Mouse (Mus musculus) CH12.LX (cell line): ENCODE results near the gene Sst. TPM values are rescaled to one million over a fixed set of nuclear protein-coding genes. Genes with fewer than 3 reads are reported as not detected.

Experiments
- DNase-seq: peaks from one replicate; pipeline ENCODE4 v3.0.0-alpha.2; 2013; ENCODE audit errors: extremely low read depth
- H3K27ac ChIP-seq: 2 replicates; pipeline ENCODE4 v1.5.1; 2012; ENCODE audit warnings: low read depth, mild to moderate bottlenecking, control low read depth, moderate library complexity; ENCODE audit not compliant: insufficient read depth
- H3K27me3 ChIP-seq: replicated peaks from 2 replicates; pipeline ENCODE3; 2012; ENCODE audit warnings: inconsistent platforms
- H3K36me3 ChIP-seq, 2 experiments: replicated peaks in 1 of 2; 2 replicates each; pipeline versions ENCODE3 to v1.6.1; 2012; ENCODE audit warnings: inconsistent platforms in 1 of 2, low read length in 1 of 2, mild to moderate bottlenecking in 1 of 2, mixed read lengths in 1 of 2, moderate library complexity in 1 of 2; ENCODE audit not compliant: control insufficient read depth in 1 of 2, insufficient read depth in 1 of 2
- H3K4me1 ChIP-seq, 2 experiments: 2 replicates each; pipeline ENCODE4 v1.6.1; 2012; ENCODE audit warnings: inconsistent platforms in 1 of 2, moderate library complexity in 1 of 2; ENCODE audit not compliant: insufficient read depth in 2 of 2, control insufficient read depth in 1 of 2
- H3K4me2 ChIP-seq: 2 replicates; pipeline ENCODE4 v1.6.1; 2012; ENCODE audit warnings: low read depth, mild to moderate bottlenecking, control low read depth; ENCODE audit not compliant: poor library complexity, insufficient read depth, severe bottlenecking
- H3K4me3 ChIP-seq, 3 experiments: fragments of 150-350 bp in 1 of 3; sonication (generic) in 1 of 3; replicated peaks in 1 of 3; 2 replicates each; pipeline versions ENCODE3 to v1.5.1; 2011 to 2012; ENCODE audit warnings: low read depth in 2 of 3, low read length in 2 of 3, mild to moderate bottlenecking in 2 of 3, moderate library complexity in 2 of 3, control low read depth in 1 of 3, improper control_type of control experiment in 1 of 3, inconsistent platforms in 1 of 3, mixed read lengths in 1 of 3; ENCODE audit not compliant: poor library complexity in 1 of 3
- H3K79me2 ChIP-seq: replicated peaks from 2 replicates; pipeline ENCODE4 v1.6.1; 2012; ENCODE audit warnings: mild to moderate bottlenecking, moderate library complexity; ENCODE audit not compliant: control insufficient read depth, poor library complexity, insufficient read depth, severe bottlenecking; ENCODE audit errors: extremely low read depth
- H3K9ac ChIP-seq: 2 replicates; pipeline ENCODE4 v1.6.1; 2012; ENCODE audit warnings: low read depth, mild to moderate bottlenecking, control low read depth, moderate library complexity; ENCODE audit not compliant: insufficient read depth
- H3K9me3 ChIP-seq: replicated peaks from 2 replicates; pipeline ENCODE3; 2012; ENCODE audit warnings: low read length, inconsistent platforms, mixed read lengths
- BHLHE40 ChIP-seq: IDR thresholded peaks from 2 replicates; pipeline ENCODE4 v1.6.1; 2011; ENCODE audit warnings: mild to moderate bottlenecking, low read depth, low read length, improper control_type of control experiment
- CHD1 ChIP-seq: IDR thresholded peaks from 2 replicates; pipeline ENCODE4 v1.6.1; 2012; ENCODE audit warnings: low read depth, low read length, improper control_type of control experiment, inconsistent platforms
- EP300 ChIP-seq: IDR thresholded peaks from 2 replicates; pipeline ENCODE4 v1.6.1; 2011; ENCODE audit warnings: low read length, improper control_type of control experiment
- ETS1 ChIP-seq: conservative IDR thresholded peaks from 2 replicates; pipeline ENCODE4 v1.6.1; 2012; ENCODE audit warnings: low read depth, mild to moderate bottlenecking, inconsistent platforms, low read length, improper control_type of control experiment, moderate library complexity
- GABPA ChIP-seq: IDR thresholded peaks from 2 replicates; pipeline ENCODE4 v1.6.1; 2012; ENCODE audit warnings: low read depth, low read length, improper control_type of control experiment, inconsistent platforms; ENCODE audit not compliant: insufficient replicate concordance
- IRF4 ChIP-seq: IDR thresholded peaks from 2 replicates; pipeline ENCODE4 v1.6.1; 2014; ENCODE audit warnings: low read depth, mild to moderate bottlenecking, inconsistent platforms, low read length, improper control_type of control experiment
- MAFK ChIP-seq: IDR thresholded peaks from 2 replicates; pipeline ENCODE4 v1.6.1; 2011; ENCODE audit warnings: low read length, improper control_type of control experiment; ENCODE audit not compliant: insufficient replicate concordance
- MAZ ChIP-seq: IDR thresholded peaks from 2 replicates; pipeline ENCODE4 v1.6.1; 2012; ENCODE audit warnings: low read depth, mild to moderate bottlenecking, inconsistent platforms, low read length, improper control_type of control experiment, moderate library complexity
- MEF2A ChIP-seq: IDR thresholded peaks from 2 replicates; pipeline ENCODE4 v1.6.1; 2014; ENCODE audit warnings: low read depth, mild to moderate bottlenecking, inconsistent platforms, low read length, improper control_type of control experiment, borderline replicate concordance
- NRF1 ChIP-seq: IDR thresholded peaks from 2 replicates; pipeline ENCODE4 v1.6.1; 2014; ENCODE audit warnings: low read depth, mild to moderate bottlenecking, inconsistent platforms, low read length, improper control_type of control experiment, moderate library complexity
- PAX5 ChIP-seq: IDR thresholded peaks from 2 replicates; pipeline ENCODE4 v1.6.1; 2012; ENCODE audit warnings: low read length, inconsistent platforms, mixed read lengths
- POLR2AphosphoS2 ChIP-seq: IDR thresholded peaks from 2 replicates; pipeline ENCODE4 v1.6.1; 2011; ENCODE audit warnings: low read depth, low read length, improper control_type of control experiment
- RAD21 ChIP-seq: IDR thresholded peaks from 2 replicates; pipeline ENCODE4 v1.6.1; 2011; ENCODE audit warnings: low read depth, mild to moderate bottlenecking, low read length, improper control_type of control experiment, moderate library complexity
- RCOR1 ChIP-seq: conservative IDR thresholded peaks from 2 replicates; pipeline ENCODE4 v1.6.1; 2012; ENCODE audit warnings: low read depth, mild to moderate bottlenecking, inconsistent platforms, low read length, improper control_type of control experiment
- SIN3A ChIP-seq: IDR thresholded peaks from 2 replicates; pipeline ENCODE4 v1.6.1; 2012; ENCODE audit warnings: low read length, improper control_type of control experiment, inconsistent platforms
- SMC3 ChIP-seq: IDR thresholded peaks from 2 replicates; pipeline ENCODE4 v1.6.1; 2011; ENCODE audit warnings: low read depth, low read length, improper control_type of control experiment
- TBP ChIP-seq: conservative IDR thresholded peaks from 2 replicates; pipeline ENCODE4 v1.6.1; 2011; ENCODE audit warnings: low read depth, low read length, improper control_type of control experiment
- UBTF ChIP-seq: IDR thresholded peaks from 2 replicates; pipeline ENCODE4 v1.6.1; 2012; ENCODE audit warnings: low read depth, mild to moderate bottlenecking, inconsistent platforms, low read length, improper control_type of control experiment, moderate library complexity
- USF2 ChIP-seq: conservative IDR thresholded peaks from 2 replicates; pipeline ENCODE4 v1.6.1; 2011; ENCODE audit warnings: low read depth, low read length, improper control_type of control experiment
- ZC3H11A ChIP-seq: IDR thresholded peaks from 2 replicates; pipeline ENCODE4 v1.6.1; 2012; ENCODE audit warnings: low read depth, mild to moderate bottlenecking, inconsistent platforms, low read length, improper control_type of control experiment
- ZKSCAN1 ChIP-seq: IDR thresholded peaks from 2 replicates; pipeline ENCODE4 v1.6.1; 2012; ENCODE audit warnings: low read depth, inconsistent platforms, low read length, improper control_type of control experiment, borderline replicate concordance
- dilution Hi-C: fragments of 300-500 bp; cut with MboI; formaldehyde crosslinking; loops from 2 replicates; pipeline ENCODE4 v1.14.3; 2020; ENCODE audit warnings: low sequenced_read_pairs; ENCODE audit not compliant: extremely low pct_unique_long_range_greater_than_20kb, extremely low pct_ligation_motif_present
- in situ Hi-C: fragments of 300-500 bp; cut with MboI; formaldehyde crosslinking; loops from 3 replicates; pipeline ENCODE4 v1.14.3; 2019; ENCODE audit warnings: low sequenced_read_pairs, low pct_ligation_motif_present, low pct_unique_long_range_greater_than_20kb, mixed read lengths
- polyA plus RNA-seq: library from polyadenylated mRNA; unstranded; fragments of >175 nt; gene quantifications from 2 replicates; pipeline ENCODE4 v1.2.1, GENCODE M21; 2012; ENCODE audit warnings: low read depth; ENCODE audit not compliant: insufficient read length
- total RNA-seq, 2 experiments: library from RNA; depleted of rRNA; stranded (reverse); fragments of 300-350 nt in 1 of 2; fragments of >200 nt in 1 of 2; gene quantifications; 2 replicates each; pipeline ENCODE4 v1.2.3; 2012 to 2014

The Sst gene
- total RNA-seq (2012; rRNA removed) (not detected in 2 replicates), total RNA-seq (2014; rRNA removed) (not detected in 2 replicates), polyA plus RNA-seq (not detected in 2 replicates)

- Histone ChIP-seq H3K79me2 (no peaks in the 10 kb centered on the region), H3K36me3 (no peaks in the 10 kb centered on the region), H3K4me3 (no peak within 1 kb of the TSS), H3K27ac (no peak within 1 kb of the TSS), H3K9ac (no peak within 1 kb of the TSS), H3K4me2 (no peak within 1 kb of the TSS), H3K27me3 (peaks cover 39% of the 10 kb centered on the region), H3K4me1 (no peaks in the 10 kb centered on the region), H3K9me3 (no peaks in the 10 kb centered on the region)
- DNase-seq, result no peak
- TF ChIP-seq SIN3A (no peak), SMC3 (no peak), RAD21 (no peak), ZKSCAN1 (no peak), POLR2AphosphoS2 (no peak), MAFK (no peak), USF2 (no peak), EP300 (no peak), PAX5 (no peak), MEF2A (no peak), CHD1 (no peak)
- in situ Hi-C loops (no loop called here), dilution Hi-C loops (no loop called here)
These were observed at the start of gene Sst for GRCm38 (mm10) chr16:23890636-23891035. Gene Sst (minus strand): TSS chr16:23890958.

GRCm38 (mm10) chr16:23934397-23934796 lies 43.6 kb upstream of the Sst start:
- H3K79me2 ChIP-seq, result no peaks in the 10 kb centered on the region
- H3K9ac ChIP-seq, result no peak overlapping the region
- no peaks in the 10 kb centered on the region for H3K9me3 ChIP-seq
- in situ Hi-C loops (no loop called here), dilution Hi-C loops (no loop called here)
- TF ChIP-seq ZC3H11A (no peak), UBTF (no peak), MAZ (no peak), RCOR1 (no peak), NRF1 (no peak), BHLHE40 (no peak), RAD21 (no peak), IRF4 (no peak), TBP (no peak), ETS1 (no peak), GABPA (no peak)
- DNase-seq, result no peak
- H3K27ac ChIP-seq, result no peak overlapping the region
- no peaks in the 10 kb centered on the region for H3K27me3 ChIP-seq
- H3K4me1 ChIP-seq, result no peaks in the 10 kb centered on the region
- H3K4me3 ChIP-seq, result no peak overlapping the region
- H3K4me2 ChIP-seq, result no peak overlapping the region
- no peaks in the 10 kb centered on the region for H3K36me3 ChIP-seq
